Mouse (Mus musculus): ENCODE data around the gene Tnrc18.

DNA sequence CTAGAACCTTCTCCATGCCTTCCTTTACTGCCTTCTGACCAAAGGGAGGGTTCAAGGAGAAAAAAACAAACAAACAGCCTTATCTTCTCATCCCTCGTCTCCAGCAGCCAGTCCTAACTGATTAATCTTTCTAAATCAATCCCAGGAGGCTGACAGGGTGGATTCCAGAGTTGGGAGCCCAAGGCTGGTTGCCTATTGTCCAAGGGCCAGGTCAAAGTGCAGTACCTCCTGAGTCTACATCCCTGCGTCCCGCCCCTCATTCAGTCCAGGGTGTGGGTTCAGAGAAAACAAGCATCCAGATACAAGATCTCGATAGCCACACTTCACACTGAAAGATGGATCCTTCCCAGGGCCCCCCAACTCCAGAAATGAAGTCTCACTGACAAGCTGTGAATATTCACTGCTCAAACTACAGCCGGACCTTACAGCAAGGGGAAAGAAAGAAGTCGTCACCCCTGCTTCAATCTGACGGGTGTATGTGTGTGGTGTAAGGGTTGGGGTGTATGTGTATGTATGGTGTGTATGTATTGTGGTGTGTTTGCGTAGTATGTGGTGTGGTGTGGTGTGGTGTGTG is 5.5 kb downstream of the Tnrc18 start:
- TF ChIP-seq CTCF (IDR thresholded peaks at IDR 0.05; ENCODE audit: control insufficient read depth, insufficient read depth, insufficient replicate concordance, low read depth, low read length) (no peak), POLR2A (IDR thresholded peaks at IDR 0.05; ENCODE audit: control insufficient read depth, low read depth, low read length) (no peak)

Data from testis, adult 2 months (tissue).